Mouse (Mus musculus): ENCODE data around the gene Sall1. TPM values are rescaled to one million over a fixed set of nuclear protein-coding genes. Genes with fewer than 3 reads are reported as not detected.

The Sall1 gene
- polyA plus RNA-seq, 1 experiment from 2014 or later = 11.0 TPM

DNA sequence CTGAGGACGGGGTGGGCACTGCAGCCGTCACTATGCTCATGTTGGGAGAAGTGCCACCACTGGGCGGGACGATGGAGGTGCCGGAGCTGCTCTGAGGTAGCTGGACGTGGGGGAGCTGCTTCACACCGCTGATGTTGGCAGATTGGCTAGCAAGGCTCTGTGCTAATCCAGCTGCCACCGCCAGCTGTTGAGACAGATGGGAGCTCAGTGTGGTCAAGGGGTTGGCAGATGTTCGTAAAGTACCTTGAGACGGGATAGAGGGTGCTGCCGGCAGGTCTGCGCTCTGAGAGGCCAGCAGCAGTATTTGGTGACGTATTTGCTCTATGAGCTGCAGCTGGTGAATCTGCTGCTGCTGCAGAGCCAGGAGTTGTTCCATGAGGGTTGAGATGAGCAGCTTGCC lies 11.6 kb downstream of the Sall1 start:
- H3K4me3 ChIP-seq (replicated peaks) = no peak overlapping the region
- no peaks in the 10 kb centered on the region for H3K9me3 ChIP-seq
- H3K36me3 ChIP-seq = peaks cover 23% of the 10 kb centered on the region
- no peak overlapping the region for H3K9ac ChIP-seq (replicated peaks)
- no peak for ATAC-seq
- no peak overlapping the region for H3K27ac ChIP-seq
- H3K4me1 ChIP-seq (replicated peaks) = peaks cover 28% of the 10 kb centered on the region
- H3K4me2 ChIP-seq (replicated peaks) = no peak overlapping the region
- H3K27me3 ChIP-seq = peaks cover 18% of the 10 kb centered on the region
- 91% methylated on average over 13 of the region's 13 CpGs for WGBS

DNA sequence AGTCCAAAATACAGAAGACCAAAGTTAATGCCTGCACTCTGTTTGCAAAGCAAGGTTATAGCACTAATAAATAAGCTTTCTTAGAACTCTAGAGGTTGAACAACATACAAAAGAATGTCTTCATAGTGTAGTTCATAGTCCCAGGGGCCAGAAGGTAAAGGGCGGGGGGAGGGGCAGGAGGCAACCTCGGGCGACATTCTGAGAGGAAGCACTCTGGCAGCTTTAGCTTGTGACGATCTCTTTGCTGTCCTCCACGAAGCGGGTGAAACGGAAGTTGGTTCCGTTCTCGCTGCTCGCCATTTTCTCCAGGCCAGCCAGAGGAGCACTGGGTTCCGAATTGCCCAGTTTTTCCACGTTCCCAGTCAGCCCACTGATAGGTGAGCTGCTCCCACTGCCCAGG lies 15.8 kb downstream of the Sall1 start:
- no peak for ATAC-seq
- Histone ChIP-seq H3K9ac (replicated peaks) (no peak overlapping the region), H3K9me3 (no peaks in the 10 kb centered on the region), H3K27me3 (peaks cover 14% of the 10 kb centered on the region), H3K4me2 (replicated peaks) (no peak overlapping the region), H3K4me3 (replicated peaks) (no peak overlapping the region), H3K36me3 (peaks cover 23% of the 10 kb centered on the region), H3K27ac (no peak overlapping the region), H3K4me1 (replicated peaks) (peaks cover 32% of the 10 kb centered on the region)
- 71% methylated on average over 12 of the region's 12 CpGs for WGBS

DNA sequence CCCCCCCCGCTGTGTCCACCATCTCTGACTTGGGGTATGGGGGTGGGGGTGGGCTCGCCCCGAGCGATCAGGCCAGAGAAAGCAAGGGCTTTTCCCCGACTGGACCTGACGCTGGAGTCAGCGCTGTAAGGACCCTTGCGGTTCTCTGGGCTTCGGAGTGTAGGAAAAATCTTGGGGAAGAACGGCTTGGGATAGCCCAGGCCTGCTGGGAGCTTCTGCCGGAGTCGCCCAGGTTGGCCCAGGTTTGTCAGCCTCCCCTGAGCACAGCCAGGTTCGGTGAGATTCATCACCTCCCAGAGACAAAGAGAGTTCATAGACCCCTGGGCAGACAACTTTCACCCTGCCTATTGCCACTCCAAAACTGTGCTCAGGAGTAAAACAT lies 17.8 kb downstream of the Sall1 start:
- WGBS = 3% methylated on average over 12 of the region's 13 CpGs
- Histone ChIP-seq H3K27ac (no peak overlapping the region), H3K4me1 (replicated peaks) (peaks cover 35% of the 10 kb centered on the region), H3K9ac (replicated peaks) (peak overlapping the region; percentile 57; the same call in 1 of the 2 replicates), H3K36me3 (peaks cover 12% of the 10 kb centered on the region), H3K4me3 (replicated peaks) (peak overlapping the region; percentile 38), H3K27me3 (peaks cover 22% of the 10 kb centered on the region), H3K4me2 (replicated peaks) (peak overlapping the region; percentile 75), H3K9me3 (no peaks in the 10 kb centered on the region)
- peak; percentile 56; the same call in 1 of the 2 replicates for ATAC-seq

DNA sequence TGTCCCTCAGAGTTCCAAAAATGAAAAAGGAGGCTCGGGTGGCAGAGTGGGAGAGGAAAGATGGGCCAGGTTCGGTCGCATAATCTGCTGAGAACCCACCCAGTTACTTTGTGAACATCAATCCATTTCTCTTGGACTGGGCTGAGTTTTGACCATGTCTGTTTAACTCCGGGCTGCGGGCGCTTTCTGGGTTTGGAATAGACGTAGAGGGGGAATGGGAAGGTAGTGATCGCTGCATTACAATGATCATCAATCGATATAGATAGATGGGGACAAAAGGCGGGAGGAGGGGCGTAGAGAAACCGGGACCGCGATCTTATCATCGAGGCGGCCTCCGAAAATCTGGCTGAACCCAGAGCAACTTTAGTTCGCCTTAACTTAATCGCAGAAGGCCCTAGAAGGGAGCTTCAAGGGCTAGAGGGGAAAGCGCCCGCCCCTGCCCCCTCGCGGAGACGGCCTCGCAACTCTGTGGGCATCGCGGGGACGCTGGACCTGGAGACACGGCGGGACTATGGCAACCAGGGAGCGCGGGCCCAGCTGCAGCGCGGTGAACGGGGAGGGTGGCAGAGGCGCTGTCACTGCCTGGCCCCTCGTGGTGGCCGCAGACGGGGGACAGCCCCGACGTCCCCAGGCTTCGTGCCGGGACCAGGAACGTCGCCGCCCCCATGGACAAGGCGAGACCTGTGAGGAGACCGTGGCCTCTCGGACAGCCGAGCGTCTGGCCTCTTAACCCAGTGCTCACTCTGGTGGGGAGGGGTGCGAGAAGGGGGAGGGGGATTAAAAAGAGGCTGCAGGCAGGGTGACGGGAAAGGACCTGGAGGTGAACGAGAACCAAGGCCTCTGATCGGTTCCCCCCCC lies 18.5 kb downstream of the Sall1 start:
- Histone ChIP-seq H3K9me3 (no peaks in the 10 kb centered on the region), H3K36me3 (0 out of 2 replicates have a peak, but pooled peaks cover 6% of the 10 kb centered on the region), H3K27me3 (peaks cover 25% of the 10 kb centered on the region), H3K4me2 (replicated peaks) (peak overlapping the region; percentile 75), H3K9ac (replicated peaks) (peak overlapping the region; percentile 57; the same call in 1 of the 2 replicates), H3K27ac (no peak overlapping the region), H3K4me1 (replicated peaks) (peaks cover 38% of the 10 kb centered on the region), H3K4me3 (replicated peaks) (peak overlapping the region; percentile 38)
- WGBS = 5% methylated on average over 55 of the region's 55 CpGs
- ATAC-seq = peak; percentile 86

DNA sequence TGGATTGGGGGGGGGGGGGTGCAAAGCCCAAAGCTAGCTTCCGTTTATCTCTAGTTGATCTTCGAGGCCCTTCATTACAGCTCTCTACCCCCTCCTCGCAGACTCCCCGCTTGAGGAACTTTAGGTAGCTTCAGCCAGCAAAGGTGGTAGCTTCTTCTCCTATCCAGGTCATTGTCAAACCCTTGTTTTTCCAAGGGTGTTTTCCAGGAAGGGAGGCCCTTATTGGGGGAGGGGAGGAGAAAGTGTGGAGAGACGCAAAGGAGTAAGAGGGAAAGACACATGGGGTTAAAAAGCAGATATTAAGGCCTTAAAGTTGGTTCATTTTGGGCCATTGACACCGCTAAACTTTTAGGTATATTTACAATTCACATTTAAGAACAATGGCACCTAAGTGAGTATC lies 19.2 kb downstream of the Sall1 start:
- H3K9me3 ChIP-seq = no peaks in the 10 kb centered on the region
- peaks cover 28% of the 10 kb centered on the region for H3K27me3 ChIP-seq
- 10% methylated on average over 6 of the region's 6 CpGs for WGBS
- H3K4me3 ChIP-seq (replicated peaks) = no peak overlapping the region
- no peak overlapping the region for H3K27ac ChIP-seq
- H3K36me3 ChIP-seq = no peaks in the 10 kb centered on the region
- no peak overlapping the region; the same call in 1 of the 2 replicates for H3K4me2 ChIP-seq (replicated peaks)
- peaks cover 38% of the 10 kb centered on the region for H3K4me1 ChIP-seq (replicated peaks)
- no peak for ATAC-seq
- H3K9ac ChIP-seq (replicated peaks) = no peak overlapping the region

DNA sequence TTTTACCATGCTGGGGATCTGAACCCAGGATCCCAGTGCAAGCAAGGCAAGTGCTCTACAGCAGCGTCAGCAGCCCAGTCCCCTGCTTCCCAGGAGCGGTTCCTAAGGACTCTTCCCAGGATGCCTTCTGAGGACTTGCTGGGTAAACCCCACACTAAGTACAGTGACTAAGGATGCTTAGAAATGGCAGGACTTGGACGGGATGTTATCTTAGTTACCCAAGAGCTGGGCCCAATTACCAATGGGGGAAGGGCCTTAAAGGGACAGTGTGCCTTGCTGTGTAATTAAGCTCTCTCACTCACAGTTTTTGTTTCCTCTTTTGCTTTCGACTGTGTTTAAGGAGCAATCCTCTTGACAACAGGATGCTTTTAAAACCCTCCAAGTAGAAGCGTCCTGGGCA lies 22.8 kb downstream of the Sall1 start:
- Histone ChIP-seq H3K4me2 (replicated peaks) (no peak overlapping the region), H3K27me3 (peaks cover 25% of the 10 kb centered on the region), H3K9ac (replicated peaks) (no peak overlapping the region), H3K9me3 (no peaks in the 10 kb centered on the region), H3K4me3 (replicated peaks) (no peak overlapping the region), H3K4me1 (replicated peaks) (peaks cover 31% of the 10 kb centered on the region), H3K36me3 (no peaks in the 10 kb centered on the region), H3K27ac (no peak overlapping the region)
- ATAC-seq = no peak
- WGBS = 21% methylated on average over 5 of the region's 5 CpGs

DNA sequence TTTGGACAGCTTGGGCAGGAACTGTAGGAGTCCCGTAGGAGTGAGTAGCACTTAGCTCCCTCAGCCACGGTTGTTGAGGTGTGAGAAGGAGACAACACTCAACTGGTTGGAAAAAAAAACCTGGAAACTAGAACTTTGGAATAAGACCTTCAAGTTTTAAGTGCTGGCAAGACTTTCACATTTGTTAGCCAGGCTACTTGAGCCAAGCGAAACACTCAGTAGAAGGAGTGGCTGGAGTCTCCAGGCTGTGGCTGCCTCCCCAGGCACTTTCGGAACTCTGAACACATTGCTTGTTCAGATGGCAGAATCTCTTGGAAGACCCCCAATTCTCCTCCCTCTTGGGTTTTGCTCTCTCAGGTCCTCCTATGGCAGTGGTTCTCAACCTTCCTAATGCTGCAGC lies 26.1 kb downstream of the Sall1 start:
- no peak for ATAC-seq
- Histone ChIP-seq H3K4me1 (replicated peaks) (peaks cover 6% of the 10 kb centered on the region), H3K36me3 (no peaks in the 10 kb centered on the region), H3K4me2 (replicated peaks) (no peak overlapping the region), H3K9ac (replicated peaks) (no peak overlapping the region), H3K9me3 (no peaks in the 10 kb centered on the region), H3K4me3 (replicated peaks) (no peak overlapping the region), H3K27me3 (peaks cover 22% of the 10 kb centered on the region), H3K27ac (no peak overlapping the region)
- WGBS = 90% methylated on average over 4 of the region's 4 CpGs

DNA sequence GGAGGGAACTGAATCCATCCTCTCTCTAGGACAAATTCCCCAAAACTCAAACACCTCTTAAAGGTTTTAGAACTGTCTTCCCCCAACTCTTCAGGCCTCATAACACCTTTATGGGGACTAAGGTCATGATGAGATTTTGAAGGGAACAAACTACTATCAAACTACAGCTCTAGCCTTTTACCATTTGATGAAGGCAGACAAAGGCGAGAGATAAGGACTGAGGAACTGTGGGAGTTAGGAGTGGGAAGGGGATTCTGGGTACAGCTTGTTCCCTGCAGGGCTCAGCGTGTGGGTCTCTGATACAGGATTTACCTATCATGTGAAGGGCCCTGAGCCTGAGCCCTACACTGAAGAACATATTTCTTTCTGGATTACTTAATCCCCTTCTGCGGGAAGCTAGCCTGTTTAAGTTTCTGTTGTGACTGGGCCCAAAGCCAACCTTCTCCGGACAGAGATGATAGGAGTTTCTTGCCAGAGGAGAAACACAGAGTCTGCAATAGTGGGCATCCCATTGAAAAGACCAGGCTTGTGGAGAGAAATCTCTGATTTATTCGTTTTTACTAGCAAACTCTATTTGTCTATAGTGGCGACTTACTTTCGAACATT lies 27.4 kb downstream of the Sall1 start:
- 90% methylated on average over 7 of the region's 7 CpGs for WGBS
- Histone ChIP-seq H3K27ac (no peak overlapping the region), H3K27me3 (peaks cover 21% of the 10 kb centered on the region), H3K4me3 (replicated peaks) (no peak overlapping the region), H3K9me3 (no peaks in the 10 kb centered on the region), H3K9ac (replicated peaks) (no peak overlapping the region), H3K4me1 (replicated peaks) (peaks cover 6% of the 10 kb centered on the region), H3K4me2 (replicated peaks) (no peak overlapping the region), H3K36me3 (no peaks in the 10 kb centered on the region)
- no peak for ATAC-seq

DNA sequence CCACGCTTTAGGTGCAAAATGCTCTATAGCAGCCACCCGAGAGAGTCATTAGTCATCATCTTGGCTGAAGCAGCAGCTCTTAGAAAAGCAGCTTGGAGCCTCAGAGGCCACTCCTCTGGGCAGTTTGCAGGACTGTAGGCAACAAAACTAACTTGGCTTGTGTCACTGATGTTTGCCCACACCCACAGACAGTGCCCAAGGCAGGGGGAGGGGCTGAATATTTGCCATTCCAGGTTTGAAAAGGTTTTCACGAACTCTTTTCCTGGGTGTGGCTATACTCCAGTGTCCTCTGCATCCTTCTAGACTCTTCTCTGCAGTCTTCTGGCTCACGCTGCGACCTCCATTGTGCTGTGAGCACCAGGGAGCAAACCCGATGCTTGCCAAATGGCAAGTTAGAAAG lies 28.4 kb downstream of the Sall1 start:
- whole genome bisulfite sequencing = 65% methylated on average over 6 of the region's 6 CpGs
- ATAC-seq = no peak

DNA sequence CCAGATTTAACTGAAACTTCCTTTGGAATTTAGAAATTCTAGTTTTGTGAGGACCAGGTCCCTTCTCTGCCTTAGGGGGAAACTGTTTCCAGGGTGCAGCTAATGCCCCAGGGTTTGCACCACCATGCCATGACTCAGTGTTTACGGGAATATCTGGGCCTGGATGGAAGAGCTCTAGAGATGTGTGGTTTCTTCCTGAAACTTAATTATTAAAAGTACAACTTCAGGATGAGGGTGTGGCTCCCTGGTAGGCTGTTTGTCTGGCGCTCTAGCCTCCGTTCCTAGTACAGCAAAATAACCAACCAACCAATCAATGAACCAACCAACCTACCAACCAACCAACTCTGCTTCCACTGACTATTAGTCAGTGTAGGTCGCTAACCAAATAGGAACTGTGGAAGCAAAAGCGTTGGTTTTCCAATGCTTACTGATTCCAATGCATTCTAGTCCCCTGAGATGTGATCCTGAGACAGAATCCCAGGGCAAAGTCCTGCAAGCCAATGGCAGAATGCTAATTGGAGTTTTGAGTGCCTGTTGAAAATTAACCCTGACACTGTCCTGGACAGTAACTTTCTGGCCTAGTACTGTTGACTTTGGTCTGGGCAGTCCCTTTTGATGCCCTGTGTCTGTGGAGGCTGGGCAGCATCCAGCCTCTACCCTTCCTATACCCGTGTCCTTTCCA lies 31.0 kb downstream of the Sall1 start:
- peaks cover 7% of the 10 kb centered on the region; the same call in 1 of the 2 replicates for H3K4me1 ChIP-seq (replicated peaks)
- ATAC-seq = no peak
- H3K9me3 ChIP-seq = no peaks in the 10 kb centered on the region
- no peaks in the 10 kb centered on the region for H3K36me3 ChIP-seq
- WGBS = 87% methylated on average over 6 of the region's 6 CpGs
- peaks cover 24% of the 10 kb centered on the region for H3K27me3 ChIP-seq
- H3K9ac ChIP-seq (replicated peaks) = no peak overlapping the region
- no peak overlapping the region for H3K4me2 ChIP-seq (replicated peaks)
- H3K4me3 ChIP-seq (replicated peaks) = no peak overlapping the region
- no peak overlapping the region for H3K27ac ChIP-seq

More for the DNA sequence above, 28.4 kb downstream of the Sall1 start:
- Histone ChIP-seq H3K9ac (replicated peaks) (no peak overlapping the region), H3K27me3 (peaks cover 23% of the 10 kb centered on the region), H3K27ac (no peak overlapping the region), H3K9me3 (no peaks in the 10 kb centered on the region), H3K36me3 (no peaks in the 10 kb centered on the region), H3K4me3 (replicated peaks) (no peak overlapping the region), H3K4me2 (replicated peaks) (no peak overlapping the region), H3K4me1 (replicated peaks) (no peaks in the 10 kb centered on the region)

DNA sequence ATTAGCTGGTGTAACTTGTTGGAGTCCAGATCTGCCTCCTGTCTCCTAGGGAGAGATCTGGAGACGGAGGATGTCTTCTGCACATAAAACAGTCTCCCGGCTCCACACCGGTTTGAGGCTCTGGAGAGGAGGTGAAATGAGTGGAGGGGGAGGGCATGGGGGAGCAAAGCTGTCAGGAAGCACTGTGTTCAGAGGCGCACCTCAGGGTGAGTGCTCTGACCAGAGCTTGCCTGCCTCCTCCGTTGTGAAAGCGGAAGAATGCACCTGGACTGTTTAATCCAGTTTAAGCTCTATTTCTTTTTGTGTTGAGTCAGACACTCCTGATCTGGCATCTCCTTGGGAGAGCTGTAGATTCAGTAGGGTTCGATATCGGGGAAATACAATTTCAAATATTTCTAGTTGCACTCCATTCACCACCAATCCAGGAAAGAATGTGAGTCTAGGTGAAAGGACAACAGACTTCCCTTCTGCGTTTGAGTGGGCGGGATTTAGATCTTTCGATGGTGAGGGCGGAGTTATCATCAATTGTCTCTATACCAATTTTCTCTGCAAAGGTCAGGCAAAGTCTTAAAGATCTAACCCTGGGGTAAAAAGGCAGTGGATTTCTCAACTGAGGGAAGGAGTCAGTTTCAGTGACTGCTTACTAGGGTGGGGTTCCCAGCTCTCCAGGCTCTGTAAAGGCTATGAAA lies 31.8 kb downstream of the Sall1 start:
- Histone ChIP-seq H3K36me3 (no peaks in the 10 kb centered on the region), H3K9me3 (no peaks in the 10 kb centered on the region), H3K4me1 (replicated peaks) (peaks cover 15% of the 10 kb centered on the region; the same call in 1 of the 2 replicates), H3K4me3 (replicated peaks) (no peak overlapping the region), H3K9ac (replicated peaks) (no peak overlapping the region), H3K4me2 (replicated peaks) (no peak overlapping the region), H3K27ac (no peak overlapping the region), H3K27me3 (peaks cover 30% of the 10 kb centered on the region)
- 19% methylated on average over 12 of the region's 12 CpGs for WGBS
- no peak for ATAC-seq

Measured in midbrain, embryonic 13.5 days (tissue).